Mouse (Mus musculus) intestine, postnatal 0 days (tissue): ENCODE measurements around the gene Rarres1. TPM values are rescaled to one million over a fixed set of nuclear protein-coding genes. Genes with fewer than 3 reads are reported as not detected.

Source experiments
- ATAC-seq: fragments of 200-750 bp; cut with Nextera tagmentation; 2 replicates; pipeline ENCODE4 v1.8.0; 2017; ENCODE audit warnings: mild to moderate bottlenecking, moderate TSS enrichment, moderate library complexity
- H3K27ac ChIP-seq: fragments of 300-500 bp; sonication (generic); 2 replicates; pipeline ENCODE4 v1.5.1; 2014; ENCODE audit warnings: mild to moderate bottlenecking, low read depth, low read length, moderate library complexity
- H3K27me3 ChIP-seq: fragments of 300-500 bp; sonication (generic); replicated peaks from 2 replicates; pipeline ENCODE4 v1.6.1; 2014; ENCODE audit warnings: low read length, mixed read lengths; ENCODE audit not compliant: control insufficient read depth, insufficient read depth
- H3K36me3 ChIP-seq: fragments of 300-500 bp; sonication (generic); 2 replicates; pipeline ENCODE4 v1.6.1; 2014; ENCODE audit warnings: mild to moderate bottlenecking, moderate library complexity; ENCODE audit not compliant: control insufficient read depth, insufficient read depth
- H3K4me1 ChIP-seq: fragments of 300-500 bp; sonication (generic); replicated peaks from 2 replicates; pipeline ENCODE4 v1.6.1; 2014; ENCODE audit warnings: antibody characterized with exemption, low read length, mixed read lengths; ENCODE audit not compliant: control insufficient read depth, insufficient read depth
- H3K4me2 ChIP-seq: fragments of 300-500 bp; sonication (generic); replicated peaks from 2 replicates; pipeline ENCODE4 v1.6.1; 2014; ENCODE audit warnings: low read depth, mild to moderate bottlenecking, moderate library complexity
- H3K4me3 ChIP-seq: fragments of 300-500 bp; sonication (generic); 2 replicates; pipeline ENCODE4 v1.5.1; 2014; ENCODE audit warnings: low read depth, low read length
- H3K9ac ChIP-seq: fragments of 300-500 bp; sonication (generic); 2 replicates; pipeline ENCODE4 v1.6.1; 2014; ENCODE audit warnings: mild to moderate bottlenecking, low read depth, low read length
- H3K9me3 ChIP-seq: fragments of 300-500 bp; sonication (generic); 2 replicates; pipeline ENCODE4 v1.6.1; 2016; ENCODE audit warnings: mixed run types; ENCODE audit not compliant: control insufficient read depth
- CTCF ChIP-seq: sonication (generic); IDR thresholded peaks from 2 replicates; pipeline ENCODE4 v1.5.1; 2016; ENCODE audit warnings: low read depth, mild to moderate bottlenecking, control low read depth, antibody characterized with exemption, moderate library complexity
- WGBS: fragments of 180-500 bp; shearing (Covaris S2); extraction: QIAGEN DNeasy Blood & Tissue Kit; methylation state at CpG from one replicate; pipeline ENCODE4 v1.1.7; 2014; 5-methylcytosine and 5-hydroxymethylcytosine counted together
- polyA plus RNA-seq: library from polyadenylated mRNA; unstranded; fragments of >200 nt; fragmentation: Nextera tagmentation; extraction: Ambion mirVana; gene quantifications from 2 replicates; pipeline ENCODE4 v1.2.1, GENCODE M21; 2015

The Rarres1 gene
- polyA plus RNA-seq = 13.5 and 14.6 TPM in 2 replicates

GRCm38 (mm10) chr3:67515274-67515801 lies at the start of gene Rarres1:
Gene Rarres1 (minus strand): TSS chr3:67515523.
- Histone ChIP-seq H3K4me1 (no peaks in the 10 kb centered on the region), H3K27me3 (peaks cover 25% of the 10 kb centered on the region; the same call in 1 of the 2 replicates), H3K4me3 (peak within 1 kb of the TSS; percentile 51), H3K27ac (no peak within 1 kb of the TSS), H3K4me2 (peak within 1 kb of the TSS; percentile 96), H3K9ac (peak within 1 kb of the TSS; percentile 46), H3K36me3 (no peaks in the 10 kb centered on the region), H3K9me3 (no peaks in the 10 kb centered on the region)
- peak; percentile 45 for ATAC-seq
- 1% methylated on average over 38 of the region's 38 CpGs for WGBS
- TF ChIP-seq CTCF = peak; percentile 39

GRCm38 (mm10) chr3:67564731-67565357 lies 49.5 kb upstream of the Rarres1 start:
- Histone ChIP-seq H3K9me3 (no peaks in the 10 kb centered on the region), H3K4me1 (no peaks in the 10 kb centered on the region), H3K36me3 (no peaks in the 10 kb centered on the region), H3K27ac (no peak overlapping the region), H3K27me3 (no peaks in the 10 kb centered on the region), H3K9ac (no peak overlapping the region), H3K4me2 (no peak overlapping the region), H3K4me3 (no peak overlapping the region)
- 49% methylated on average over 5 of the region's 5 CpGs for WGBS
- TF ChIP-seq CTCF = peak; percentile 69
- no peak for ATAC-seq

GRCm38 (mm10) chr3:67557718-67558354 lies 42.5 kb upstream of the Rarres1 start:
- Histone ChIP-seq H3K9ac (no peak overlapping the region), H3K36me3 (no peaks in the 10 kb centered on the region), H3K9me3 (no peaks in the 10 kb centered on the region), H3K27me3 (no peaks in the 10 kb centered on the region), H3K4me1 (no peaks in the 10 kb centered on the region), H3K4me2 (no peak overlapping the region), H3K4me3 (no peak overlapping the region), H3K27ac (no peak overlapping the region)
- no peak for TF ChIP-seq CTCF
- WGBS = 81% methylated on average over 14 of the region's 14 CpGs
- no peak for ATAC-seq

GRCm38 (mm10) chr3:67557200-67557651 lies 41.9 kb upstream of the Rarres1 start:
- no peak for TF ChIP-seq CTCF
- H3K27me3 ChIP-seq = no peaks in the 10 kb centered on the region
- H3K9ac ChIP-seq = no peak overlapping the region
- peak overlapping the region; percentile 7; the same call in 1 of the 2 replicates for H3K4me2 ChIP-seq
- no peak overlapping the region for H3K4me3 ChIP-seq
- no peak overlapping the region for H3K27ac ChIP-seq
- no peaks in the 10 kb centered on the region for H3K4me1 ChIP-seq
- no peak for ATAC-seq
- H3K36me3 ChIP-seq = no peaks in the 10 kb centered on the region
- WGBS = 58% methylated on average over 14 of the region's 14 CpGs
- no peaks in the 10 kb centered on the region for H3K9me3 ChIP-seq

- WGBS = 81% methylated on average over 5 of the region's 5 CpGs
- no peaks in the 10 kb centered on the region for H3K36me3 ChIP-seq
- H3K27me3 ChIP-seq = no peaks in the 10 kb centered on the region
- no peak overlapping the region for H3K27ac ChIP-seq
- no peak overlapping the region for H3K4me2 ChIP-seq
- no peak overlapping the region for H3K9ac ChIP-seq
- H3K4me1 ChIP-seq = no peaks in the 10 kb centered on the region
- ATAC-seq = no peak
- no peak overlapping the region for H3K4me3 ChIP-seq
- H3K9me3 ChIP-seq = no peaks in the 10 kb centered on the region
- TF ChIP-seq CTCF = no peak
These were observed 39.9 kb upstream of the Rarres1 start for GRCm38 (mm10) chr3:67555211-67555610.

GRCm38 (mm10) chr3:67553927-67554448 lies 38.7 kb upstream of the Rarres1 start:
- WGBS = 56% methylated on average over 5 of the region's 5 CpGs
- H3K4me2 ChIP-seq = no peak overlapping the region
- no peak overlapping the region for H3K27ac ChIP-seq
- H3K36me3 ChIP-seq = no peaks in the 10 kb centered on the region
- H3K4me3 ChIP-seq = no peak overlapping the region
- ATAC-seq = peak; percentile 61
- H3K4me1 ChIP-seq = no peaks in the 10 kb centered on the region
- no peak overlapping the region for H3K9ac ChIP-seq
- no peak for TF ChIP-seq CTCF
- H3K9me3 ChIP-seq = no peaks in the 10 kb centered on the region
- no peaks in the 10 kb centered on the region for H3K27me3 ChIP-seq
